Mouse (Mus musculus) limb, embryonic 14.5 days (tissue): Measurements from ENCODE around the gene Dusp3. TPM values are rescaled to one million over a fixed set of nuclear protein-coding genes. Genes with fewer than 3 reads are reported as not detected.

ENCODE experiments used
- ATAC-seq: fragments of 200-750 bp; cut with Nextera tagmentation; 2 replicates; pipeline ENCODE4 v1.8.0; 2017; ENCODE audit warnings: low read depth, moderate number of reproducible peaks, moderate TSS enrichment; ENCODE audit not compliant: low FRiP score
- DNase-seq: peaks from one replicate; pipeline ENCODE4 v3.0.0-alpha.2; 2015; ENCODE audit warnings: low spot score
- H3K27ac ChIP-seq: fragments of 300-500 bp; sonication (generic); replicated peaks from 2 replicates; pipeline ENCODE4 v1.5.1; 2014; ENCODE audit warnings: low read depth, mild to moderate bottlenecking, low read length, moderate library complexity, mixed read lengths
- H3K27me3 ChIP-seq: fragments of 300-500 bp; sonication (generic); 2 replicates; pipeline ENCODE4 v1.6.1; 2014; ENCODE audit warnings: low read length, mixed read lengths; ENCODE audit not compliant: control insufficient read depth, insufficient read depth
- H3K36me3 ChIP-seq: fragments of 300-500 bp; sonication (generic); 2 replicates; pipeline ENCODE4 v1.6.1; 2014; ENCODE audit warnings: mild to moderate bottlenecking, low read length, moderate library complexity, mixed read lengths; ENCODE audit not compliant: control insufficient read depth, insufficient read depth
- H3K4me1 ChIP-seq: fragments of 300-500 bp; sonication (generic); 2 replicates; pipeline ENCODE4 v1.6.1; 2014; ENCODE audit warnings: antibody characterized with exemption, low read length, mixed read lengths; ENCODE audit not compliant: control insufficient read depth, insufficient read depth
- H3K4me2 ChIP-seq: fragments of 300-500 bp; sonication (generic); replicated peaks from 2 replicates; pipeline ENCODE4 v1.6.1; 2014; ENCODE audit warnings: low read depth, mild to moderate bottlenecking, low read length, moderate library complexity; ENCODE audit not compliant: severe bottlenecking
- H3K4me3 ChIP-seq: fragments of 300-500 bp; sonication (generic); replicated peaks from 2 replicates; pipeline ENCODE4 v1.5.1; 2014; ENCODE audit warnings: low read length
- H3K9ac ChIP-seq: fragments of 300-500 bp; sonication (generic); 2 replicates; pipeline ENCODE4 v1.6.1; 2014; ENCODE audit warnings: mild to moderate bottlenecking, low read depth, low read length, moderate library complexity; ENCODE audit not compliant: severe bottlenecking
- H3K9me3 ChIP-seq: fragments of 300-500 bp; sonication (generic); 2 replicates; pipeline ENCODE4 v1.6.1; 2016; ENCODE audit warnings: low read length; ENCODE audit not compliant: control insufficient read depth
- POLR2A ChIP-seq: fragments of 200-500 bp; IDR thresholded peaks from 2 replicates; pipeline ENCODE4 v1.8.0; 2012; ENCODE audit warnings: inconsistent platforms, mild to moderate bottlenecking, moderate library complexity, borderline replicate concordance; ENCODE audit not compliant: insufficient read depth, insufficient read length; ENCODE audit errors: extremely low read depth
- WGBS: fragments of 180-500 bp; shearing (Covaris S2); extraction: QIAGEN DNeasy Blood & Tissue Kit; methylation state at CpG from one replicate; pipeline ENCODE4 v1.1.7; 2014; 5-methylcytosine and 5-hydroxymethylcytosine counted together
- polyA plus RNA-seq, 2 experiments: library from polyadenylated mRNA; depleted of rRNA in 1 of 2; stranded (reverse) in 1 of 2; unstranded in 1 of 2; fragments of >200 nt; fragmentation: Nextera tagmentation in 1 of 2; extraction: Ambion mirVana in 1 of 2; gene quantifications; 2 replicates each; pipeline versions ENCODE4 v1.2.1 to v1.2.3; 2012 to 2014

The Dusp3 gene
- polyA plus RNA-seq, 2 experiments = 20.1 to 23.6 TPM

DNA sequence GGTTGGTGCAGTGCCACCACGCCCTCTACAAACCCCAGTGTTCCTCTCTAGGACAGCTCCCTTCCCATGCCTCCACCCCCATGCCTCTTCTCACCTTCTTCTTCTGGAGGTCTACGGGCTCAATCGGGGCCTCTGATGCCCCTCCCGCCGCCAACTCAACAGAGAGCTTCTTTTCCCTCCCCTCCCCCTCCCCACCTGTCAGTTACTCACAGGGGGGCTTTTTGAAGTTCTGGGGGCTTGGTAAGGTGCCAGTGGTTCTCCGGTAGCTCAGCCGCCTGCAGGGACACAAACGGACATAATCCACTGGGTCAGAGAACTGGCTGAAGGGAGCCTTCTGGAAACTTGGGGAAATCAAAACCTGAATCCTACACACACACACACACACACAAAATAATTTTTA, 24.7 kb upstream of the Dusp3 start:
- H3K4me3 ChIP-seq = no peak overlapping the region
- peaks cover 16% of the 10 kb centered on the region for H3K36me3 ChIP-seq
- 76% methylated on average over 8 of the region's 8 CpGs for WGBS
- ATAC-seq (no peak), DNase-seq (no peak)
- TF ChIP-seq POLR2A = no peak
- H3K27me3 ChIP-seq = no peaks in the 10 kb centered on the region
- H3K9ac ChIP-seq = no peak overlapping the region
- H3K4me2 ChIP-seq = no peak overlapping the region
- H3K9me3 ChIP-seq = no peaks in the 10 kb centered on the region
- no peak overlapping the region for H3K27ac ChIP-seq
- H3K4me1 ChIP-seq = no peaks in the 10 kb centered on the region

DNA sequence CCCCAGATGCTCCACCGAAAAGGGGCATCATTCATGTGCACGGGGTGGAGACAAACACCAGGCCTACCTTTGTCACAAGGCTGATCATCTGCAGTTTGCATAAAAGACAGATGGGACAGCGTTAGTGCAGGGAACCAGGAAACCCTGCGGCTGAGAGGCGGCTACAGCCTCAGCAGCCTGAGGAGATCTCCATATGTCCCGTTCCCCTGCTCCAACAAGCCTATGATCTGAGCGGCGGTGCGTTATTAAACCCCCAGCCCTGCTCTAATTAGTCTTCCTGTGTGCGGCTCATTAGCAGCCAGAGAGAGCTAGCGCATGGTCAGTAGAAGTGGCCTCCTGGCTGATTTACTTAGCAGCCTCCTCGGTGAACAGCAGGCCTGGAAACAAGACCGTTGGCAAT, 23.3 kb upstream of the Dusp3 start:
- Histone ChIP-seq H3K4me2 (no peak overlapping the region), H3K9me3 (no peaks in the 10 kb centered on the region), H3K4me3 (no peak overlapping the region), H3K36me3 (peaks cover 16% of the 10 kb centered on the region), H3K9ac (0 out of 2 replicates have a peak overlapping the region, but pooled peaks have one; percentile 0), H3K27ac (no peak overlapping the region), H3K27me3 (no peaks in the 10 kb centered on the region), H3K4me1 (no peaks in the 10 kb centered on the region)
- peak; percentile 34; the same call in 1 of the 2 replicates for ATAC-seq
- TF ChIP-seq POLR2A = no peak
- 24% methylated on average over 13 of the region's 13 CpGs for WGBS
- no peak for DNase-seq

DNA sequence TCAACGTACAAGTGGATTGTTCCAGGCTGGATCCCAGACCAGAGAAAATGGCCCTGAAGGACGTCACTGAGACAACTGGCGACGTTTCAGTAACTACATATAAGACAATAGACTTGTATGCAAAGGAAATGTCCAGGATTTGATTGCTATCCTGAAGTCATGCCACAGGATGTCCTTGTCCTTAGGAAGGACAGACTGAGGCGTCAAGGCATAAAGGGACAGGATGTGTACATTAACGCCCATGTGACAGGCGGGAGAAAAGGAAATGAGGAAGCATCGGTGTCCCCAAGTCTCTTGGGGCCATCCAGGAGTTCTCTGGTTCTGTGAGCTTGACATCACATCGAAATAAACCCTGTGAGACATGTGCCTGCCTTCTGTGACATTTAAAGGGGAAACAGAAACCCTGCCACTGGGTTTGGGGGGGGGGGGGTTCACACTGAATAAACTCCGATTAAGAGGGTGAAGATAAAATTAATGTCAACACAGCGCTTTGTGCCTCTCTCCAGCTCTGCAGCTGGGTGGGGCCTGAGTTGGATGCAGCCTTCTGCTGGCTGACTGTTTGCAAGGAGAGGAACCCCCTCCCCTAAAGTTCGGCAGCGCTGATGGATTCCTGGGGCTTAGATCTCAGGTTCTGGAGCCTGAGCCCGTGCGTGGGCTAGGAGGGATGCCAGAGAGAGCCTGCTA, 22.3 kb upstream of the Dusp3 start:
- H3K27me3 ChIP-seq = no peaks in the 10 kb centered on the region
- no peak overlapping the region for H3K4me2 ChIP-seq
- ATAC-seq = no peak
- no peak overlapping the region for H3K27ac ChIP-seq
- H3K4me1 ChIP-seq = no peaks in the 10 kb centered on the region
- H3K36me3 ChIP-seq = peaks cover 15% of the 10 kb centered on the region
- H3K9ac ChIP-seq = no peak overlapping the region
- TF ChIP-seq POLR2A = no peak
- DNase-seq = no peak
- WGBS = 78% methylated on average over 15 of the region's 15 CpGs
- no peak overlapping the region for H3K4me3 ChIP-seq
- H3K9me3 ChIP-seq = no peaks in the 10 kb centered on the region

DNA sequence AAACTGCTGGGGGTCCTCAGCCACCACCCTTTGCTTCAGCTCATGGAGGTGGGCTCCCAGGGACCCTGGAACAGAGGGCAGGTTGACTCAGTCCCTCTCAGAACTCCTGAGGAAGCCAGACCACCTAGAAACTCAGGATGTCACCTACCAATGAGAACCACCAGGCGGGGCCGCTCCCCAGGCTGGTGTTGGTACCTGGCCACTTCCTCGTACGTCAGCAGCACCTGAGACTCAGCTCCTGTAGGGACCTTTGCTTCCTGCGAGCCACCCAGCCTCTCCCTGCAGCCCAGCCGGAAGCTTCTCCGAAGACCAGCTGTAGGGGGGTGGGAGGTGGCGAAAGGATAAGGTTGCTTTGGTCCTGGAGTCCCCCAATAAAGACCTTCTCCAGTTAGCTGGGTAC, 21.6 kb upstream of the Dusp3 start:
- H3K9me3 ChIP-seq = no peaks in the 10 kb centered on the region
- H3K36me3 ChIP-seq = peaks cover 15% of the 10 kb centered on the region
- H3K4me2 ChIP-seq = no peak overlapping the region
- no peaks in the 10 kb centered on the region for H3K27me3 ChIP-seq
- H3K27ac ChIP-seq = no peak overlapping the region
- H3K9ac ChIP-seq = no peak overlapping the region
- ATAC-seq (no peak), DNase-seq (no peak)
- TF ChIP-seq POLR2A = no peak
- H3K4me1 ChIP-seq = no peaks in the 10 kb centered on the region
- no peak overlapping the region for H3K4me3 ChIP-seq
- 87% methylated on average over 8 of the region's 8 CpGs for WGBS

DNA sequence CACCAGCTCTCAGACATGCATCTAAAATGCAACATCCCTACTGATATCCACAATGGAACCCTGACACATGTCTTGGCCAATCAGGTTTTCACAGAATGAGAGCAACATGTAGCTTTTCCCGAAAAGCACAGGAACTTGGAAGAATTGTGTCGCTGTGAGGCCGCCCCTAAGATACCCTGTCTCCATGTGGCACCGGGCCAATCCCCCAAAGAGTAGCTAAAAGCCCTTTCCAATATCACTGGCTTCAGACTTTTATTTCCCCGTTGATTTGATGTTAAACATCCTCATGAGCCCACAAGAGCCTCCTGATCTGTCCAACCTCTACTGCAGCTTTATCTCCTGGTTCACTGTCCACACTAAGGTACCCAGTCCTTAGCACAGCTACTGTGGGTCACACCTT, 19.9 kb upstream of the Dusp3 start:
- no peak overlapping the region for H3K27ac ChIP-seq
- no peaks in the 10 kb centered on the region for H3K27me3 ChIP-seq
- ATAC-seq (no peak), DNase-seq (no peak)
- no peak overlapping the region for H3K4me2 ChIP-seq
- WGBS = 88% methylated on average over 5 of the region's 5 CpGs
- H3K4me3 ChIP-seq = no peak overlapping the region
- no peaks in the 10 kb centered on the region for H3K4me1 ChIP-seq
- no peaks in the 10 kb centered on the region for H3K9me3 ChIP-seq
- H3K9ac ChIP-seq = no peak overlapping the region
- peaks cover 15% of the 10 kb centered on the region; the same call in 1 of the 2 replicates for H3K36me3 ChIP-seq
- TF ChIP-seq POLR2A = no peak

DNA sequence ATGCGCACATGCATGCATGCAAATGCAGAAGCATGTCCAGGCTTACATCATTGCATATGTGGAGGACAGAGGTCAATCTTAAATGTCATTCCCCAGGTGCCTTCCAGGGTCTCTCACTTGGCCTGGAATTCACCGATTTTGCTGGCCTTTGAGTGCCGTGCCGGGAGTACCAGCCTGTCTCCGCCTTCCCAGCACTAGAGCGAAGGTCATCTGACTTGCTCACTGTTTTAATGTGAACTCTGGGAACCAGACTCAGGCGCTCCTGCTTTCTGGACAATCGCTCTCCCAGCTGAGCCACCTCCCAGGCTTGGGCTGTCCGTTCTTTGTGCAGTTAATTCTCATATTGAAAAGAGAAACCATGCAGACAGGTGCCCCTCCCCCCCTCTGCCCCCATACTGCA, 19.5 kb upstream of the Dusp3 start:
- no peaks in the 10 kb centered on the region for H3K27me3 ChIP-seq
- WGBS = 78% methylated on average over 9 of the region's 9 CpGs
- peaks cover 12% of the 10 kb centered on the region; the same call in 1 of the 2 replicates for H3K36me3 ChIP-seq
- TF ChIP-seq POLR2A = no peak
- DNase-seq (no peak), ATAC-seq (no peak)
- H3K27ac ChIP-seq = no peak overlapping the region
- no peaks in the 10 kb centered on the region for H3K9me3 ChIP-seq
- H3K4me1 ChIP-seq = no peaks in the 10 kb centered on the region
- no peak overlapping the region for H3K9ac ChIP-seq
- no peak overlapping the region for H3K4me2 ChIP-seq
- no peak overlapping the region for H3K4me3 ChIP-seq
